Comparison of ENCODE assay signal across 10 mouse cellular contexts in genomic region chr2:75318190-75318589, GRCm38 (mm10).
DNase-seq lines count a peak whose midpoint lies in the region; ATAC-seq and TF ChIP-seq lines count a peak whose summit lies in the region.
"Had no signal": no experiment of that assay in that cellular context is flagged by ENCODE, and none has a peak within 500 bp of the region (broad histone marks: within the 10 kb centered on the region; RNA-seq: fewer than 3 reads in every experiment).

No protein-coding gene starts in this region.

- 70% methylated on average over 5 of the region's 5 CpGs for WGBS in kidney, adult 2 months
- WGBS in stomach, postnatal 0 days = 62% methylated on average over 5 of the region's 5 CpGs
- 54% methylated on average over 5 of the region's 5 CpGs for WGBS in forebrain, postnatal 0 days

- no peak overlapping the region for H3K9ac ChIP-seq in stomach, postnatal 0 days (ENCODE audit: low read length)
- H3K9ac ChIP-seq in forebrain, postnatal 0 days = no peak overlapping the region

- TF ChIP-seq POLR2A in kidney, adult 2 months (IDR thresholded peaks at IDR 0.05; ENCODE audit: low read depth, low read length) = no peak

- H3K27ac ChIP-seq in kidney, adult 2 months (ENCODE audit: insufficient read depth, low read depth, low read length) = no peak overlapping the region
- H3K27ac ChIP-seq in stomach, postnatal 0 days (replicated peaks) = no peak overlapping the region
- H3K27ac ChIP-seq in forebrain, postnatal 0 days (ENCODE audit: low read depth, low read length) = no peak overlapping the region

- no peak overlapping the region for H3K4me3 ChIP-seq in kidney, adult 2 months (ENCODE audit: insufficient read depth, low read depth, low read length)
- H3K4me3 ChIP-seq in stomach, postnatal 0 days (ENCODE audit: low read depth, low read length) = no peak overlapping the region
- H3K4me3 ChIP-seq in forebrain, postnatal 0 days (ENCODE audit: low read depth, low read length) = no peak overlapping the region

- no peak for DNase-seq in kidney, adult 2 months
- DNase-seq in kidney, postnatal 4 days = no peak
- DNase-seq in thymus, postnatal 14 days = peak; percentile 4
- no peak for DNase-seq in thymus, postnatal 4 days
- DNase-seq in ZHBTc4 (ENCODE audit: low read depth, low spot score) = peak; percentile 19
- DNase-seq in stomach, postnatal 0 days (ENCODE audit: low spot score) = no peak
- no peak for DNase-seq in forebrain, postnatal 0 days
- no peak for DNase-seq in testis, postnatal 14 days (ENCODE audit: low spot score)
- DNase-seq: cerebellum, postnatal 14 days; lung, postnatal 14 days had no signal

- H3K4me1 ChIP-seq in kidney, adult 2 months (ENCODE audit: control insufficient read depth, insufficient read depth, low read length) = no peaks in the 10 kb centered on the region
- no peaks in the 10 kb centered on the region for H3K4me1 ChIP-seq in stomach, postnatal 0 days (replicated peaks; ENCODE audit: control insufficient read depth, insufficient read depth)
- no peaks in the 10 kb centered on the region for H3K4me1 ChIP-seq in forebrain, postnatal 0 days (ENCODE audit: insufficient read depth)

- peak; percentile 24; the same call in 1 of the 2 replicates for TF ChIP-seq CTCF in kidney, adult 2 months (conservative IDR thresholded peaks at IDR 0.05; ENCODE audit: insufficient read depth, insufficient read length, low read depth, low read length)
- peak; percentile 52 for TF ChIP-seq CTCF in stomach, postnatal 0 days (IDR thresholded peaks at IDR 0.05; ENCODE audit: low read depth)
- TF ChIP-seq CTCF in forebrain, postnatal 0 days (IDR thresholded peaks at IDR 0.05; ENCODE audit: low read depth) = no peak

- H3K4me2 ChIP-seq in stomach, postnatal 0 days (replicated peaks; ENCODE audit: low read depth) = no peak overlapping the region
- H3K4me2 ChIP-seq in forebrain, postnatal 0 days (ENCODE audit: low read depth) = no peak overlapping the region

- no peak for TF ChIP-seq EP300 in stomach, postnatal 0 days (optimal IDR thresholded peaks at IDR 0.05)

- no peaks in the 10 kb centered on the region for H3K36me3 ChIP-seq in kidney, adult 2 months (ENCODE audit: control insufficient read depth, insufficient read depth, low read length)
- no peaks in the 10 kb centered on the region for H3K36me3 ChIP-seq in stomach, postnatal 0 days (ENCODE audit: control insufficient read depth, insufficient read depth, low read length)
- no peaks in the 10 kb centered on the region for H3K36me3 ChIP-seq in forebrain, postnatal 0 days (ENCODE audit: insufficient read depth)

- H3K27me3 ChIP-seq in kidney, adult 2 months (replicated peaks; ENCODE audit: control insufficient read depth, insufficient read depth, low read length) = no peaks in the 10 kb centered on the region
- H3K27me3 ChIP-seq in stomach, postnatal 0 days (ENCODE audit: control insufficient read depth, insufficient read depth, low read length) = no peaks in the 10 kb centered on the region
- peaks cover 3% of the 10 kb centered on the region; the same call in 1 of the 2 replicates for H3K27me3 ChIP-seq in forebrain, postnatal 0 days (ENCODE audit: insufficient read depth, low read length)

- ATAC-seq in stomach, postnatal 0 days (ENCODE audit: low FRiP score, low TSS enrichment) = no peak
- no peak for ATAC-seq in forebrain, postnatal 0 days

- no peaks in the 10 kb centered on the region for H3K9me3 ChIP-seq in stomach, postnatal 0 days (ENCODE audit: control insufficient read depth, low read length)
- H3K9me3 ChIP-seq in forebrain, postnatal 0 days (ENCODE audit: low read length) = no peaks in the 10 kb centered on the region

Comparison
In these comparisons a context has a peak if more than half of its experiments do, and no peak if none do; other contexts are left out.
1. DNase-seq: peak in thymus, postnatal 14 days (single experiment) and ZHBTc4 (single experiment); none in kidney, adult 2 months (single experiment), kidney, postnatal 4 days (0 of 2), thymus, postnatal 4 days (single experiment), stomach, postnatal 0 days (single experiment), forebrain, postnatal 0 days (single experiment) and testis, postnatal 14 days (single experiment).